Mouse (Mus musculus) CH12.LX (cell line): ENCODE results near the gene Fbxo42. TPM values are rescaled to one million over a fixed set of nuclear protein-coding genes. Genes with fewer than 3 reads are reported as not detected.

Experiments used
- DNase-seq: peaks from one replicate; pipeline ENCODE4 v3.0.0-alpha.2; 2013; ENCODE audit errors: extremely low read depth
- H3K27ac ChIP-seq: 2 replicates; pipeline ENCODE4 v1.5.1; 2012; ENCODE audit warnings: low read depth, mild to moderate bottlenecking, control low read depth, moderate library complexity; ENCODE audit not compliant: insufficient read depth
- H3K27me3 ChIP-seq: replicated peaks from 2 replicates; pipeline ENCODE3; 2012; ENCODE audit warnings: inconsistent platforms
- H3K36me3 ChIP-seq, 2 experiments: replicated peaks in 1 of 2; 2 replicates each; pipeline versions ENCODE3 to v1.6.1; 2012; ENCODE audit warnings: inconsistent platforms in 1 of 2, low read length in 1 of 2, mild to moderate bottlenecking in 1 of 2, mixed read lengths in 1 of 2, moderate library complexity in 1 of 2; ENCODE audit not compliant: control insufficient read depth in 1 of 2, insufficient read depth in 1 of 2
- H3K4me1 ChIP-seq, 2 experiments: 2 replicates each; pipeline ENCODE4 v1.6.1; 2012; ENCODE audit warnings: inconsistent platforms in 1 of 2, moderate library complexity in 1 of 2; ENCODE audit not compliant: insufficient read depth in 2 of 2, control insufficient read depth in 1 of 2
- H3K4me2 ChIP-seq: 2 replicates; pipeline ENCODE4 v1.6.1; 2012; ENCODE audit warnings: low read depth, mild to moderate bottlenecking, control low read depth; ENCODE audit not compliant: poor library complexity, insufficient read depth, severe bottlenecking
- H3K4me3 ChIP-seq, 3 experiments: fragments of 150-350 bp in 1 of 3; sonication (generic) in 1 of 3; replicated peaks in 1 of 3; 2 replicates each; pipeline versions ENCODE3 to v1.5.1; 2011 to 2012; ENCODE audit warnings: low read depth in 2 of 3, low read length in 2 of 3, mild to moderate bottlenecking in 2 of 3, moderate library complexity in 2 of 3, control low read depth in 1 of 3, improper control_type of control experiment in 1 of 3, inconsistent platforms in 1 of 3, mixed read lengths in 1 of 3; ENCODE audit not compliant: poor library complexity in 1 of 3
- H3K79me2 ChIP-seq: replicated peaks from 2 replicates; pipeline ENCODE4 v1.6.1; 2012; ENCODE audit warnings: mild to moderate bottlenecking, moderate library complexity; ENCODE audit not compliant: control insufficient read depth, poor library complexity, insufficient read depth, severe bottlenecking; ENCODE audit errors: extremely low read depth
- H3K9ac ChIP-seq: 2 replicates; pipeline ENCODE4 v1.6.1; 2012; ENCODE audit warnings: low read depth, mild to moderate bottlenecking, control low read depth, moderate library complexity; ENCODE audit not compliant: insufficient read depth
- H3K9me3 ChIP-seq: replicated peaks from 2 replicates; pipeline ENCODE3; 2012; ENCODE audit warnings: low read length, inconsistent platforms, mixed read lengths
- BHLHE40 ChIP-seq: IDR thresholded peaks from 2 replicates; pipeline ENCODE4 v1.6.1; 2011; ENCODE audit warnings: mild to moderate bottlenecking, low read depth, low read length, improper control_type of control experiment
- CHD2 ChIP-seq: IDR thresholded peaks from 2 replicates; pipeline ENCODE4 v1.6.1; 2011; ENCODE audit warnings: low read length, improper control_type of control experiment
- E2F4 ChIP-seq: IDR thresholded peaks from 2 replicates; pipeline ENCODE4 v1.6.1; 2011; ENCODE audit warnings: low read depth, low read length, improper control_type of control experiment; ENCODE audit not compliant: insufficient replicate concordance
- EP300 ChIP-seq: IDR thresholded peaks from 2 replicates; pipeline ENCODE4 v1.6.1; 2011; ENCODE audit warnings: low read length, improper control_type of control experiment
- HCFC1 ChIP-seq: IDR thresholded peaks from 2 replicates; pipeline ENCODE4 v1.6.1; 2012; ENCODE audit warnings: low read depth, mild to moderate bottlenecking, inconsistent platforms, low read length, improper control_type of control experiment
- IRF4 ChIP-seq: IDR thresholded peaks from 2 replicates; pipeline ENCODE4 v1.6.1; 2014; ENCODE audit warnings: low read depth, mild to moderate bottlenecking, inconsistent platforms, low read length, improper control_type of control experiment
- KAT2A ChIP-seq: IDR thresholded peaks from 2 replicates; pipeline ENCODE4 v1.6.1; 2012; ENCODE audit warnings: low read length, improper control_type of control experiment, inconsistent platforms; ENCODE audit not compliant: insufficient replicate concordance
- MAFK ChIP-seq: IDR thresholded peaks from 2 replicates; pipeline ENCODE4 v1.6.1; 2011; ENCODE audit warnings: low read length, improper control_type of control experiment; ENCODE audit not compliant: insufficient replicate concordance
- MAZ ChIP-seq: IDR thresholded peaks from 2 replicates; pipeline ENCODE4 v1.6.1; 2012; ENCODE audit warnings: low read depth, mild to moderate bottlenecking, inconsistent platforms, low read length, improper control_type of control experiment, moderate library complexity
- MEF2A ChIP-seq: IDR thresholded peaks from 2 replicates; pipeline ENCODE4 v1.6.1; 2014; ENCODE audit warnings: low read depth, mild to moderate bottlenecking, inconsistent platforms, low read length, improper control_type of control experiment, borderline replicate concordance
- NELFE ChIP-seq: IDR thresholded peaks from 2 replicates; pipeline ENCODE4 v1.6.1; 2011; ENCODE audit warnings: low read depth, low read length, improper control_type of control experiment
- NRF1 ChIP-seq: IDR thresholded peaks from 2 replicates; pipeline ENCODE4 v1.6.1; 2014; ENCODE audit warnings: low read depth, mild to moderate bottlenecking, inconsistent platforms, low read length, improper control_type of control experiment, moderate library complexity
- PAX5 ChIP-seq: IDR thresholded peaks from 2 replicates; pipeline ENCODE4 v1.6.1; 2012; ENCODE audit warnings: low read length, inconsistent platforms, mixed read lengths
- POLR2A ChIP-seq: IDR thresholded peaks from 2 replicates; pipeline ENCODE4 v1.6.1; 2011; ENCODE audit warnings: low read depth, mild to moderate bottlenecking, improper control_type of control experiment, low read length
- POLR2AphosphoS2 ChIP-seq: IDR thresholded peaks from 2 replicates; pipeline ENCODE4 v1.6.1; 2011; ENCODE audit warnings: low read depth, low read length, improper control_type of control experiment
- RAD21 ChIP-seq: IDR thresholded peaks from 2 replicates; pipeline ENCODE4 v1.6.1; 2011; ENCODE audit warnings: low read depth, mild to moderate bottlenecking, low read length, improper control_type of control experiment, moderate library complexity
- RCOR1 ChIP-seq: conservative IDR thresholded peaks from 2 replicates; pipeline ENCODE4 v1.6.1; 2012; ENCODE audit warnings: low read depth, mild to moderate bottlenecking, inconsistent platforms, low read length, improper control_type of control experiment
- SMC3 ChIP-seq: IDR thresholded peaks from 2 replicates; pipeline ENCODE4 v1.6.1; 2011; ENCODE audit warnings: low read depth, low read length, improper control_type of control experiment
- TBP ChIP-seq: conservative IDR thresholded peaks from 2 replicates; pipeline ENCODE4 v1.6.1; 2011; ENCODE audit warnings: low read depth, low read length, improper control_type of control experiment
- TCF12 ChIP-seq: IDR thresholded peaks from 2 replicates; pipeline ENCODE4 v1.6.1; 2014; ENCODE audit warnings: low read depth, mild to moderate bottlenecking, inconsistent platforms, low read length, improper control_type of control experiment
- UBTF ChIP-seq: IDR thresholded peaks from 2 replicates; pipeline ENCODE4 v1.6.1; 2012; ENCODE audit warnings: low read depth, mild to moderate bottlenecking, inconsistent platforms, low read length, improper control_type of control experiment, moderate library complexity
- USF1 ChIP-seq: IDR thresholded peaks from 2 replicates; pipeline ENCODE4 v1.6.1; 2014; ENCODE audit warnings: low read depth, mild to moderate bottlenecking, inconsistent platforms, low read length, improper control_type of control experiment
- USF2 ChIP-seq: conservative IDR thresholded peaks from 2 replicates; pipeline ENCODE4 v1.6.1; 2011; ENCODE audit warnings: low read depth, low read length, improper control_type of control experiment
- ZC3H11A ChIP-seq: IDR thresholded peaks from 2 replicates; pipeline ENCODE4 v1.6.1; 2012; ENCODE audit warnings: low read depth, mild to moderate bottlenecking, inconsistent platforms, low read length, improper control_type of control experiment
- ZKSCAN1 ChIP-seq: IDR thresholded peaks from 2 replicates; pipeline ENCODE4 v1.6.1; 2012; ENCODE audit warnings: low read depth, inconsistent platforms, low read length, improper control_type of control experiment, borderline replicate concordance
- ZNF384 ChIP-seq: IDR thresholded peaks from 2 replicates; pipeline ENCODE4 v1.6.1; 2012; ENCODE audit warnings: low read depth, low read length, improper control_type of control experiment, inconsistent platforms
- dilution Hi-C: fragments of 300-500 bp; cut with MboI; formaldehyde crosslinking; loops from 2 replicates; pipeline ENCODE4 v1.14.3; 2020; ENCODE audit warnings: low sequenced_read_pairs; ENCODE audit not compliant: extremely low pct_unique_long_range_greater_than_20kb, extremely low pct_ligation_motif_present
- in situ Hi-C: fragments of 300-500 bp; cut with MboI; formaldehyde crosslinking; loops from 3 replicates; pipeline ENCODE4 v1.14.3; 2019; ENCODE audit warnings: low sequenced_read_pairs, low pct_ligation_motif_present, low pct_unique_long_range_greater_than_20kb, mixed read lengths
- polyA plus RNA-seq: library from polyadenylated mRNA; unstranded; fragments of >175 nt; gene quantifications from 2 replicates; pipeline ENCODE4 v1.2.1, GENCODE M21; 2012; ENCODE audit warnings: low read depth; ENCODE audit not compliant: insufficient read length
- total RNA-seq, 2 experiments: library from RNA; depleted of rRNA; stranded (reverse); fragments of 300-350 nt in 1 of 2; fragments of >200 nt in 1 of 2; gene quantifications; 2 replicates each; pipeline ENCODE4 v1.2.3; 2012 to 2014

Gene Fbxo42
- total and polyA plus RNA-seq, 3 experiments = 9.8 to 16.5 (median 14.4) TPM

GRCm38 (mm10) chr4:141098935-141099334 lies 48.8 kb upstream of the Fbxo42 start:
- Histone ChIP-seq H3K79me2 (no peaks in the 10 kb centered on the region), H3K4me1 (no peaks in the 10 kb centered on the region), H3K9me3 (no peaks in the 10 kb centered on the region), H3K9ac (no peak overlapping the region), H3K4me2 (no peak overlapping the region), H3K4me3 (no peak overlapping the region), H3K36me3 (no peaks in the 10 kb centered on the region), H3K27me3 (no peaks in the 10 kb centered on the region), H3K27ac (no peak overlapping the region)
- in situ Hi-C loops = no loop called here
- TF ChIP-seq USF1 = no peak
- no peak for TF ChIP-seq BHLHE40
- TF ChIP-seq EP300 = no peak
- no peak for TF ChIP-seq UBTF
- no peak for TF ChIP-seq CHD2
- no peak for TF ChIP-seq MAZ
- TF ChIP-seq IRF4 = no peak
- no peak for TF ChIP-seq USF2
- no peak for TF ChIP-seq NRF1
- TF ChIP-seq PAX5 = no peak
- no peak for TF ChIP-seq NELFE
- TF ChIP-seq E2F4 = no peak
- no peak for TF ChIP-seq HCFC1
- TF ChIP-seq KAT2A = no peak
- no peak for TF ChIP-seq ZKSCAN1
- no peak for TF ChIP-seq RCOR1
- TF ChIP-seq MAFK = no peak
- no peak for TF ChIP-seq TCF12
- TF ChIP-seq POLR2A = no peak
- dilution Hi-C loops = no loop called here
- DNase-seq = no peak

GRCm38 (mm10) chr4:141099956-141100355 lies 47.8 kb upstream of the Fbxo42 start:
- H3K4me2 ChIP-seq = no peak overlapping the region
- H3K27ac ChIP-seq = no peak overlapping the region
- no peak overlapping the region for H3K9ac ChIP-seq
- no peaks in the 10 kb centered on the region for H3K4me1 ChIP-seq
- TF ChIP-seq SMC3 (no peak), BHLHE40 (no peak), E2F4 (no peak), RAD21 (no peak), TBP (no peak), PAX5 (no peak), CHD2 (no peak), NELFE (no peak), POLR2AphosphoS2 (no peak), MEF2A (no peak), ZNF384 (no peak), USF1 (no peak), UBTF (no peak), ZC3H11A (no peak), MAFK (no peak)
- H3K36me3 ChIP-seq = peaks cover 0 to 2% of the 10 kb centered on the region in 2 experiments
- H3K4me3 ChIP-seq = no peak overlapping the region
- H3K27me3 ChIP-seq = no peaks in the 10 kb centered on the region
- in situ Hi-C loops = no loop called here
- dilution Hi-C loops = no loop called here
- H3K79me2 ChIP-seq = no peaks in the 10 kb centered on the region
- no peak for DNase-seq
- no peaks in the 10 kb centered on the region for H3K9me3 ChIP-seq
